Mouse (Mus musculus) brown adipose tissue, adult 24 weeks (tissue): ENCODE results near the gene Gm21800. TPM values are rescaled to one million over a fixed set of nuclear protein-coding genes. Genes with fewer than 3 reads are reported as not detected.
"Not testable (repeated sequence)": the region's sequence is repeated elsewhere in the genome, so short reads cannot be mapped to it uniquely, and the experiment has no call there.

Experiments
- H3K27ac ChIP-seq: fragments of 200-500 bp; replicated peaks from 2 replicates; pipeline ENCODE4 v1.5.1; 2012; ENCODE audit warnings: low read depth, mild to moderate bottlenecking, low read length
- H3K4me1 ChIP-seq: fragments of 200-500 bp; 2 replicates; pipeline ENCODE4 v1.6.1; 2012; ENCODE audit warnings: low read length, mixed read lengths; ENCODE audit not compliant: control insufficient read depth, insufficient read depth, insufficient read length
- H3K4me3 ChIP-seq: fragments of 200-500 bp; 2 replicates; pipeline ENCODE4 v1.5.1; 2012; ENCODE audit warnings: low read depth, mild to moderate bottlenecking, low read length, moderate library complexity; ENCODE audit not compliant: insufficient read depth
- polyA plus RNA-seq: library from polyadenylated mRNA; stranded (reverse); fragments of >200 nt; gene quantifications from 2 replicates; pipeline ENCODE4 v1.2.4, GENCODE M21; 2012; ENCODE audit not compliant: missing spikeins, insufficient read depth, insufficient read length

The Gm21800 gene
- polyA plus RNA-seq = not detected in 2 replicates

DNA sequence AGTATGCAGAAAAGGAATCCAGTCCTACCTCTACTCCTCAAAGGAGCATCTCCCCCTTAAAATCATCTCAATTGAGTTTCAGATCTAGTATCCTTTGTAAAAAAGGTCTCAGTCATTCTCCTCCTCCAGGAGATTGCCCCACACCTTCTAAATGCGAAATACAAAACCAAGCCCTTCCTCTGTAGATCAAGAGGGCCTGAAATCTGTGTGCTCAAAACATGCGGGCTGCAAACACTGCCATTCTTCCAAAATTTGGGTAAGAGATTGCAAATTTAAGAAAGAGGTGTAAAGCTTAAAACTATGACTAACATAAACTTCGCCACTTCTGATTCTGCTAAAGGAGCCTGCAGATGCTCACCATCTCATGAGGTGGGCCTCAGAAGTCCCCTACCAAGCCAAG lies at the start of gene Gm21800:
Gene Gm21800 (plus strand): TSS at position 301 of the 400 bp plus-strand sequence.
- H3K27ac ChIP-seq, H3K4me3 ChIP-seq, H3K4me1 ChIP-seq: not testable (repeated sequence)
